Mouse (Mus musculus) adrenal gland, adult 2 months (tissue): ENCODE measurements around the gene Pmf1. TPM values are rescaled to one million over a fixed set of nuclear protein-coding genes. Genes with fewer than 3 reads are reported as not detected.

ENCODE experiments used
- DNase-seq: peaks from one replicate; pipeline ENCODE4 v3.0.0; 2021
- microRNA-seq, 2 experiments: library from miRNA; unstranded; fragments of <30 nt; microRNA quantifications; one replicate each; pipeline ENCODE4 v1.2.0; 2021
- polyA plus RNA-seq: library from polyadenylated mRNA; depleted of rRNA; stranded (reverse); fragments of >200 nt; gene quantifications from 2 replicates; pipeline ENCODE4 v1.2.3, GENCODE M21; 2012; rRNA removed
- total RNA-seq, 2 experiments: library from RNA; stranded (reverse); gene quantifications; 2 replicates each; pipeline ENCODE4 v1.2.3; 2021

The Pmf1 gene
- total and polyA plus RNA-seq, 3 experiments, result 31.1 to 77.4 (median 43.0) TPM

DNA sequence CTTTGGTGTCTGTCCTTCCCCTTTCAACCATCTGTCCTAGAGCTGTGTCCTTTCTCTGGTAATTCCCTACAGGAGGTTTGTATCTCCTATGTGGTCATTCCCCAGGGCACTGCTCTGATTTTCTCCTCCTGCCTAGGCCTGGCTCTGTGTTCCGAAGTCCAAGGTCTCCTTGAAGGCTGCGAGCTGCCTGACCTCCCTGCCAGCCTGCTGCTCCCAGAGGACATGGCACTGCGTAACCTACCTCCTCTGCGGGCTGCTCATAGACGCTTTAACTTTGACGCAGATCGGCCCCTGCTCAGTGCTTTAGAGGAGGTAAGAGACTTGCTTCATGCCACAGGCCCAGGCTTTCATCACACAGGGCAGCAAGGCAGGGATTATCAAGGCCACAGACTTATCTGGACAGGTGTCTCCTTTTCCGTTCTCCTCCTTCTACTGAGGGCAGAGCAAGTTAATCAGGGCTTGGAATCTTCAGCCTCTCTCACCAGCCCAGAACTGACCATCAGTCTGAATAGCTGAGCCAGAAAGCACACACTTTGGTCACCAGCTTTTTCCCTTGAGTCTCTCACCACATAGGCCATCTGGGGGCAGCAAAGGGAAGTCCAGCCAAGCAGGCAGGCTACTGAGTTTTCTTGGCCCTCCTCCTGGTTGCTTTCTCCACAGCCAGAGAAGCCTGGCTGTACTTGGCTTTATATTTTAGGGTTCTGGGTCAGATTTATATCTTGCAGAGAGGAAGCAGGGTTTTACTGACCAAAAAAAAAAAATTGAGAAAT, 55.5 kb downstream of the Pmf1 start:
- DNase-seq, result peak; percentile 76

DNA sequence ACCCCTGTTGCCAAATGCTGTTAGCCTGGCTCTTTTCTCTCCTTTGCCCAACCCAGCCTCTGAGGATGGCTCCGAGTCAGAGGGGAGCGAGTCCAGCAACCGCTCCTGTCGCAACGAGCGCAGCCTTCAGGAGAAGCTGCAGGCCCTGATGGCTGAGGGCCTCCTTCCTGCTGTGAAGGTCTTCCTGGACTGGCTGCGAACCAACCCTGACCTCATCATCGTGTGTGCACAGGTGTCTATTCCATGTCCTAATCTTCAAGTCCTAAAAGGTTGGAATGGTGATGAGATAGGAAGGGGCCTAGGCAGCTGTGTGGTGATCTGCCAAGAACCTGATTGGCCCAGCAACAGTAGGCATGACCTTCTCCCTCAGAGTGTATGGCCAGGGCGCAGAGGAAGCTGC, 57.2 kb downstream of the Pmf1 start:
- no peak for DNase-seq

DNA sequence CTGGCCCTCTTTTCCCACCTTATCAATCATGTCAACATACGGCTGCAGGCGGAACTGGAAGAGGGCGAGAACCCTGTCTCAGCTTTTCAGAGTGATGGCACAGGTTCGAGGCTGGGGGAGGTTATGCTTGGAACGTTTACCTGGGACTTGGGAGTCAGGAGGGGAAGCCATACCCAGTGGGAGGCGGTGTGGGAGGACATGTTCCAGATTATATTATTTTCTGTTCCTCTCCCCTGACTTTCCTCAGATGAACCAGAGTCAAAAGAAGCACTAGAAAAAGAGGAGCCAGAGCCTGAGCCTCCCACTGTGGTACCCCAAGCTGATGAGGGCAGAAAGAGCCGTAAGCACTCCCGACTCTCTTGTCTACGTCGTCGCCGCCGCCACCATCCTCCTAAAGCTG, 59.4 kb downstream of the Pmf1 start:
- no peak for DNase-seq

Small RNA genes within 50 kb of the gene (microRNA-seq; reads per million reads assigned to microRNA genes)
- 0 to 0.41 reads per million in 2 experiments for gene Mir7011

Other genes starting within 250 kb of the Pmf1 start
- 10 to 100 TPM in 1 of 2 experiments, 1 to 10 TPM in 1; 8.5 to 18.3 TPM for gene Rhbg, start 155.6 kb downstream of the Pmf1 start, total RNA-seq
- 0.76 and 1.8 TPM in 2 replicates for gene Rhbg, start 155.6 kb downstream of the Pmf1 start, polyA plus RNA-seq
- 1 to 10 TPM; 1.7 to 1.9 TPM for gene Gm38392, start 123.1 kb downstream of the Pmf1 start, total RNA-seq
- 0.26 TPM in 1 of 2 replicates, not detected in the other for gene Gm38392, start 123.1 kb downstream of the Pmf1 start, polyA plus RNA-seq
- gene Tsacc, start 113.3 kb downstream of the Pmf1 start, total RNA-seq, result 10 to 100 TPM in 1 of 2 experiments, 1 to 10 TPM in 1; 5.7 to 10.6 TPM
- gene Tsacc, start 113.3 kb downstream of the Pmf1 start, polyA plus RNA-seq, result 1.9 and 2.3 TPM in 2 replicates
- gene Cct3, start 113.2 kb downstream of the Pmf1 start, total RNA-seq, result 100 to 1,000 TPM; 218 to 316 TPM
- gene Cct3, start 113.2 kb downstream of the Pmf1 start, polyA plus RNA-seq, result 48.9 and 64.9 TPM in 2 replicates
- 100 to 1,000 TPM; 229 to 231 TPM for gene Glmp, start 85.3 kb downstream of the Pmf1 start, total RNA-seq
- gene Glmp, start 85.3 kb downstream of the Pmf1 start, polyA plus RNA-seq, result 145 and 186 TPM in 2 replicates
- gene Tmem79, start 74.2 kb downstream of the Pmf1 start, total RNA-seq, result 10 to 100 TPM; 13.9 to 14.1 TPM
- 20.1 and 22.3 TPM in 2 replicates for gene Tmem79, start 74.2 kb downstream of the Pmf1 start, polyA plus RNA-seq
- gene Smg5, start 74.1 kb downstream of the Pmf1 start, total RNA-seq, result 10 to 100 TPM; 42.9 to 47.5 TPM
- 56.3 and 60.2 TPM in 2 replicates for gene Smg5, start 74.1 kb downstream of the Pmf1 start, polyA plus RNA-seq
- 1 to 10 TPM; 1.1 to 4.7 TPM for gene Paqr6, start 45.7 kb downstream of the Pmf1 start, total RNA-seq
- gene Paqr6, start 45.7 kb downstream of the Pmf1 start, polyA plus RNA-seq, result 13.5 and 20.0 TPM in 2 replicates
- gene Bglap3, start 37.6 kb downstream of the Pmf1 start, total RNA-seq, result 1 to 10 TPM in 1 of 2 experiments, under 1 TPM in 1; 0.63 to 1.2 TPM
- gene Bglap3, start 37.6 kb downstream of the Pmf1 start, polyA plus RNA-seq, result not detected in 2 replicates
- gene Bglap2, start 31.6 kb downstream of the Pmf1 start, total RNA-seq, result 1 to 10 TPM in 1 of 2 experiments, not detected in 1; 2.2 TPM
- 0.28 TPM in 1 of 2 replicates, not detected in the other for gene Bglap2, start 31.6 kb downstream of the Pmf1 start, polyA plus RNA-seq
- 1 to 10 TPM in 1 of 2 experiments, under 1 TPM in 1; 0.86 to 3.4 TPM for gene Bglap, start 25.9 kb downstream of the Pmf1 start, total RNA-seq
- gene Bglap, start 25.9 kb downstream of the Pmf1 start, polyA plus RNA-seq, result 1.1 TPM in 1 of 2 replicates, not detected in the other
- gene Slc25a44, start 14.8 kb upstream of the Pmf1 start, total RNA-seq, result 10 to 100 TPM; 51.1 to 59.4 TPM
- gene Slc25a44, start 14.8 kb upstream of the Pmf1 start, polyA plus RNA-seq, result 40.7 and 40.9 TPM in 2 replicates
- 10 to 100 TPM in 1 of 2 experiments, 1 to 10 TPM in 1; 8.8 to 14.3 TPM for gene Sema4a, start 50.9 kb upstream of the Pmf1 start, total RNA-seq
- gene Sema4a, start 50.9 kb upstream of the Pmf1 start, polyA plus RNA-seq, result 31.8 and 42.4 TPM in 2 replicates
- gene Lmna, start 99.6 kb upstream of the Pmf1 start, total RNA-seq, result 100 to 1,000 TPM in 1 of 2 experiments, 10 to 100 TPM in 1; 78.2 to 158 TPM
- gene Lmna, start 99.6 kb upstream of the Pmf1 start, polyA plus RNA-seq, result 170 and 236 TPM in 2 replicates
- gene Mex3a, start 122.1 kb upstream of the Pmf1 start, total RNA-seq, result 1 to 10 TPM; 2.3 to 3.2 TPM
- gene Mex3a, start 122.1 kb upstream of the Pmf1 start, polyA plus RNA-seq, result 1.7 and 2.1 TPM in 2 replicates
- gene Rab25, start 138.0 kb upstream of the Pmf1 start, total RNA-seq, result not detected
- gene Rab25, start 138.0 kb upstream of the Pmf1 start, polyA plus RNA-seq, result 0.09 and 0.10 TPM in 2 replicates
- 100 to 1,000 TPM; 153 to 154 TPM for gene Lamtor2, start 142.7 kb upstream of the Pmf1 start, total RNA-seq
- 107 and 117 TPM in 2 replicates for gene Lamtor2, start 142.7 kb upstream of the Pmf1 start, polyA plus RNA-seq
- 100 to 1,000 TPM in 1 of 2 experiments, 10 to 100 TPM in 1; 61.1 to 100 TPM for gene Ubqln4, start 143.4 kb upstream of the Pmf1 start, total RNA-seq
- gene Ubqln4, start 143.4 kb upstream of the Pmf1 start, polyA plus RNA-seq, result 77.9 and 96.2 TPM in 2 replicates
- 100 to 1,000 TPM; 178 to 218 TPM for gene Ssr2, start 165.5 kb upstream of the Pmf1 start, total RNA-seq
- 110 and 151 TPM in 2 replicates for gene Ssr2, start 165.5 kb upstream of the Pmf1 start, polyA plus RNA-seq
- 10 to 100 TPM; 26.3 to 33.3 TPM for gene Arhgef2, start 195.6 kb upstream of the Pmf1 start, total RNA-seq
- 35.9 and 37.5 TPM in 2 replicates for gene Arhgef2, start 195.6 kb upstream of the Pmf1 start, polyA plus RNA-seq
- gene Rxfp4, start 242.8 kb upstream of the Pmf1 start, total RNA-seq, result not detected
- not detected in 2 replicates for gene Rxfp4, start 242.8 kb upstream of the Pmf1 start, polyA plus RNA-seq